Mouse (Mus musculus): ENCODE data around the gene Tenm4. TPM values are rescaled to one million over a fixed set of nuclear protein-coding genes. Genes with fewer than 3 reads are reported as not detected.

Tenm4 gene
- polyA plus RNA-seq, 1 experiment from 2014 or later, result 9.1 TPM

GRCm38 (mm10) chr7:96709891-96710290 lies 538.8 kb downstream of the Tenm4 start:
- Histone ChIP-seq H3K27ac (ENCODE audit: low read length) (no peak overlapping the region), H3K9ac (ENCODE audit: low read length) (no peak overlapping the region), H3K27me3 (ENCODE audit: control insufficient read depth, insufficient read depth, low read length) (no peaks in the 10 kb centered on the region; the same call in 1 of the 2 replicates), H3K4me3 (ENCODE audit: low read length) (no peak overlapping the region), H3K36me3 (ENCODE audit: control insufficient read depth, insufficient read depth) (no peaks in the 10 kb centered on the region), H3K4me1 (ENCODE audit: control insufficient read depth, insufficient read depth, low read length) (no peaks in the 10 kb centered on the region), H3K9me3 (replicated peaks; ENCODE audit: control insufficient read depth, low read length) (no peaks in the 10 kb centered on the region), H3K4me2 (ENCODE audit: low read depth, low read length) (no peak overlapping the region)
- 75% methylated on average over 4 of the region's 4 CpGs for WGBS
- ATAC-seq (replicated peaks; ENCODE audit: extremely low read depth, insufficient read depth, low FRiP score), result no peak

- Histone ChIP-seq H3K9me3 (replicated peaks; ENCODE audit: control insufficient read depth, low read length) (no peaks in the 10 kb centered on the region), H3K36me3 (ENCODE audit: control insufficient read depth, insufficient read depth) (no peaks in the 10 kb centered on the region), H3K9ac (ENCODE audit: low read length) (no peak overlapping the region), H3K27ac (ENCODE audit: low read length) (no peak overlapping the region), H3K27me3 (ENCODE audit: control insufficient read depth, insufficient read depth, low read length) (no peaks in the 10 kb centered on the region; the same call in 1 of the 2 replicates), H3K4me2 (ENCODE audit: low read depth, low read length) (no peak overlapping the region), H3K4me3 (ENCODE audit: low read length) (no peak overlapping the region), H3K4me1 (ENCODE audit: control insufficient read depth, insufficient read depth, low read length) (no peaks in the 10 kb centered on the region)
- no peak for ATAC-seq (replicated peaks; ENCODE audit: extremely low read depth, insufficient read depth, low FRiP score)
- WGBS, result 56% methylated on average over 1 of the region's 1 CpGs
Measured at GRCm38 (mm10) chr7:96710658-96711071, 539.6 kb downstream of the Tenm4 start.

- Histone ChIP-seq H3K4me3 (ENCODE audit: low read length) (no peak overlapping the region), H3K27me3 (ENCODE audit: control insufficient read depth, insufficient read depth, low read length) (no peaks in the 10 kb centered on the region; the same call in 1 of the 2 replicates), H3K4me2 (ENCODE audit: low read depth, low read length) (no peak overlapping the region), H3K4me1 (ENCODE audit: control insufficient read depth, insufficient read depth, low read length) (no peaks in the 10 kb centered on the region), H3K9ac (ENCODE audit: low read length) (no peak overlapping the region), H3K9me3 (replicated peaks; ENCODE audit: control insufficient read depth, low read length) (no peaks in the 10 kb centered on the region), H3K36me3 (ENCODE audit: control insufficient read depth, insufficient read depth) (no peaks in the 10 kb centered on the region), H3K27ac (ENCODE audit: low read length) (no peak overlapping the region)
- ATAC-seq (replicated peaks; ENCODE audit: extremely low read depth, insufficient read depth, low FRiP score), result peak; percentile 42
Measured at GRCm38 (mm10) chr7:96712876-96713275, 541.8 kb downstream of the Tenm4 start.

- H3K4me3 ChIP-seq (ENCODE audit: low read length), result no peak overlapping the region
- H3K36me3 ChIP-seq (ENCODE audit: control insufficient read depth, insufficient read depth), result no peaks in the 10 kb centered on the region
- H3K9ac ChIP-seq (ENCODE audit: low read length), result no peak overlapping the region
- ATAC-seq (replicated peaks; ENCODE audit: extremely low read depth, insufficient read depth, low FRiP score), result no peak
- H3K4me2 ChIP-seq (ENCODE audit: low read depth, low read length), result no peak overlapping the region
- WGBS, result 84% methylated on average over 4 of the region's 4 CpGs
- H3K9me3 ChIP-seq (replicated peaks; ENCODE audit: control insufficient read depth, low read length), result no peaks in the 10 kb centered on the region
- peaks cover 7% of the 10 kb centered on the region for H3K27me3 ChIP-seq (ENCODE audit: control insufficient read depth, insufficient read depth, low read length)
- no peaks in the 10 kb centered on the region for H3K4me1 ChIP-seq (ENCODE audit: control insufficient read depth, insufficient read depth, low read length)
- no peak overlapping the region for H3K27ac ChIP-seq (ENCODE audit: low read length)
Measured at GRCm38 (mm10) chr7:96716911-96717310, 545.9 kb downstream of the Tenm4 start.

GRCm38 (mm10) chr7:96718201-96719155 lies 547.4 kb downstream of the Tenm4 start:
- H3K4me3 ChIP-seq (ENCODE audit: low read length), result no peak overlapping the region
- H3K27me3 ChIP-seq (ENCODE audit: control insufficient read depth, insufficient read depth, low read length), result peaks cover 7% of the 10 kb centered on the region
- H3K4me2 ChIP-seq (ENCODE audit: low read depth, low read length), result no peak overlapping the region
- H3K36me3 ChIP-seq (ENCODE audit: control insufficient read depth, insufficient read depth), result no peaks in the 10 kb centered on the region
- H3K9ac ChIP-seq (ENCODE audit: low read length), result no peak overlapping the region
- no peaks in the 10 kb centered on the region for H3K9me3 ChIP-seq (replicated peaks; ENCODE audit: control insufficient read depth, low read length)
- WGBS, result 52% methylated on average over 14 of the region's 14 CpGs
- no peaks in the 10 kb centered on the region for H3K4me1 ChIP-seq (ENCODE audit: control insufficient read depth, insufficient read depth, low read length)
- no peak overlapping the region for H3K27ac ChIP-seq (ENCODE audit: low read length)
- ATAC-seq (replicated peaks; ENCODE audit: extremely low read depth, insufficient read depth, low FRiP score), result no peak

- no peak overlapping the region for H3K4me3 ChIP-seq (ENCODE audit: low read length)
- H3K27me3 ChIP-seq (ENCODE audit: control insufficient read depth, insufficient read depth, low read length), result peaks cover 7% of the 10 kb centered on the region
- no peak overlapping the region for H3K27ac ChIP-seq (ENCODE audit: low read length)
- no peak overlapping the region for H3K9ac ChIP-seq (ENCODE audit: low read length)
- no peaks in the 10 kb centered on the region for H3K36me3 ChIP-seq (ENCODE audit: control insufficient read depth, insufficient read depth)
- ATAC-seq (replicated peaks; ENCODE audit: extremely low read depth, insufficient read depth, low FRiP score), result no peak
- WGBS, result 24% methylated on average over 1 of the region's 1 CpGs
- no peaks in the 10 kb centered on the region for H3K9me3 ChIP-seq (replicated peaks; ENCODE audit: control insufficient read depth, low read length)
- no peaks in the 10 kb centered on the region for H3K4me1 ChIP-seq (ENCODE audit: control insufficient read depth, insufficient read depth, low read length)
- H3K4me2 ChIP-seq (ENCODE audit: low read depth, low read length), result no peak overlapping the region
Measured at GRCm38 (mm10) chr7:96719926-96720325, 548.9 kb downstream of the Tenm4 start.

GRCm38 (mm10) chr7:96720465-96720864 lies 549.4 kb downstream of the Tenm4 start:
- no peak overlapping the region for H3K27ac ChIP-seq (ENCODE audit: low read length)
- H3K27me3 ChIP-seq (ENCODE audit: control insufficient read depth, insufficient read depth, low read length), result peaks cover 7% of the 10 kb centered on the region
- ATAC-seq (replicated peaks; ENCODE audit: extremely low read depth, insufficient read depth, low FRiP score), result no peak
- no peak overlapping the region for H3K4me3 ChIP-seq (ENCODE audit: low read length)
- H3K9ac ChIP-seq (ENCODE audit: low read length), result no peak overlapping the region
- no peak overlapping the region for H3K4me2 ChIP-seq (ENCODE audit: low read depth, low read length)
- no peaks in the 10 kb centered on the region for H3K36me3 ChIP-seq (ENCODE audit: control insufficient read depth, insufficient read depth)
- H3K4me1 ChIP-seq (ENCODE audit: control insufficient read depth, insufficient read depth, low read length), result no peaks in the 10 kb centered on the region
- 48% methylated on average over 5 of the region's 5 CpGs for WGBS
- H3K9me3 ChIP-seq (replicated peaks; ENCODE audit: control insufficient read depth, low read length), result no peaks in the 10 kb centered on the region

GRCm38 (mm10) chr7:96722796-96723195 lies 551.8 kb downstream of the Tenm4 start:
- Histone ChIP-seq H3K4me2 (ENCODE audit: low read depth, low read length) (no peak overlapping the region), H3K4me3 (ENCODE audit: low read length) (no peak overlapping the region), H3K27ac (ENCODE audit: low read length) (no peak overlapping the region), H3K36me3 (ENCODE audit: control insufficient read depth, insufficient read depth) (no peaks in the 10 kb centered on the region), H3K9me3 (replicated peaks; ENCODE audit: control insufficient read depth, low read length) (no peaks in the 10 kb centered on the region), H3K9ac (ENCODE audit: low read length) (no peak overlapping the region), H3K27me3 (ENCODE audit: control insufficient read depth, insufficient read depth, low read length) (peaks cover 7% of the 10 kb centered on the region), H3K4me1 (ENCODE audit: control insufficient read depth, insufficient read depth, low read length) (no peaks in the 10 kb centered on the region)
- ATAC-seq (replicated peaks; ENCODE audit: extremely low read depth, insufficient read depth, low FRiP score), result no peak
- 55% methylated on average over 3 of the region's 3 CpGs for WGBS

- no peak overlapping the region for H3K4me2 ChIP-seq (ENCODE audit: low read depth, low read length)
- no peak overlapping the region for H3K27ac ChIP-seq (ENCODE audit: low read length)
- peaks cover 3% of the 10 kb centered on the region; the same call in 1 of the 2 replicates for H3K27me3 ChIP-seq (ENCODE audit: control insufficient read depth, insufficient read depth, low read length)
- 88% methylated on average over 5 of the region's 5 CpGs for WGBS
- H3K4me1 ChIP-seq (ENCODE audit: control insufficient read depth, insufficient read depth, low read length), result no peaks in the 10 kb centered on the region
- no peaks in the 10 kb centered on the region for H3K9me3 ChIP-seq (replicated peaks; ENCODE audit: control insufficient read depth, low read length)
- ATAC-seq (replicated peaks; ENCODE audit: extremely low read depth, insufficient read depth, low FRiP score), result no peak
- no peak overlapping the region for H3K4me3 ChIP-seq (ENCODE audit: low read length)
- H3K9ac ChIP-seq (ENCODE audit: low read length), result no peak overlapping the region
- no peaks in the 10 kb centered on the region for H3K36me3 ChIP-seq (ENCODE audit: control insufficient read depth, insufficient read depth)
Measured at GRCm38 (mm10) chr7:96725603-96726002, 554.6 kb downstream of the Tenm4 start.
